ENCODE assay signal across 20 mouse cellular contexts in the genomic region with DNA sequence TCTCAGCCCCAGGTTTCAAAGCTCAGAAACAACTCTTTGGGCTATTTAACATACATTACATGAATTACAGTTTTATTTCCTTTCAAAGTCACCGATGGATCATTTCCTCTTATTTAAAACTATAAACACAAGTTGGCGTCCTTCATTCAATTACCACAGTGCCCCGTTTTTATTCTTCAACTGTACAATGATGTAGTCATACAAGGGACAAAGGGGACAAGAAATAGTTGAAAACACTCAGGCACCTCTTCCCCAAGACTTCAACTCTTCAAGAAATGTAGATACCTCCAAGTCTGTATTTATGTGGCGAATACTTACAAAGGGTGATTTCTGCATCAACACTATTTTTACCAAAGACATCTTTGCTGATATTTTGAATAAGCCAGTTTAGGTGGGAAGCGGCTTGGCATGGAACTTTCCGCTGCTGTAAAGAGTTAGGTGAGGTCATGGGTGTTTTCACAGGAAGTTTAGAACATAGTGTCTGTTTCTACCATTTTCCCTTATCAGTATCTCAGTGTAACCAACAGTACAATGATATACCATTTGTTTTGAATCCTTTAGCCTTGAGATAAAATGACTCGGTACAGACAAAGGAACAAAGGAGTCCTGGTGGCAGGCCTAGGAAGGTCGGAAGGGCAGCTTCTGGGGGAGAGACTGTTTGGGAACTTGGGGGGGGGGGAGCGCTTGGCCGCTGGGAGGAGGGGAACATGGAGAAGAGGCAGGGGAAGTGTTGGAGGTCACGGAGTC.
DNase-seq lines count a peak whose midpoint lies in the region; ATAC-seq and TF ChIP-seq lines count a peak whose summit lies in the region.
"Had no signal": no experiment of that assay in that cellular context is flagged by ENCODE, and none has a peak within 500 bp of the region (broad histone marks: within the 10 kb centered on the region; RNA-seq: fewer than 3 reads in every experiment).

No protein-coding gene starts in this region.

- H3K9ac ChIP-seq in heart, embryonic 16.5 days (ENCODE audit: low read length) = no peak overlapping the region
- H3K9ac ChIP-seq: embryonic facial prominence, embryonic 15.5 days; limb, embryonic 13.5 days; midbrain, embryonic 13.5 days had no signal

- WGBS in heart, embryonic 16.5 days = 62% methylated on average over 11 of the region's 11 CpGs
- 87% methylated on average over 10 of the region's 11 CpGs for WGBS in thymus, adult 2 months

- H3K36me3 ChIP-seq in heart, embryonic 16.5 days (ENCODE audit: control insufficient read depth, insufficient read depth) = no peaks in the 10 kb centered on the region
- no peaks in the 10 kb centered on the region for H3K36me3 ChIP-seq in thymus, adult 2 months (ENCODE audit: control insufficient read depth, insufficient read depth, low read length)
- H3K36me3 ChIP-seq: embryonic facial prominence, embryonic 15.5 days; limb, embryonic 13.5 days; midbrain, embryonic 13.5 days had no signal

- no peaks in the 10 kb centered on the region for H3K27me3 ChIP-seq in heart, embryonic 16.5 days (ENCODE audit: control insufficient read depth, insufficient read depth, low read length)
- no peaks in the 10 kb centered on the region for H3K27me3 ChIP-seq in thymus, adult 2 months (ENCODE audit: control insufficient read depth, insufficient read depth, low read length)
- H3K27me3 ChIP-seq: embryonic facial prominence, embryonic 15.5 days; limb, embryonic 13.5 days; midbrain, embryonic 13.5 days; Patski had no signal

- no peak for TF ChIP-seq CTCF in thymus, adult 2 months (IDR thresholded peaks at IDR 0.05; ENCODE audit: borderline replicate concordance, control insufficient read depth, extremely low read depth, insufficient read depth, low read length, poor library complexity)

- peak overlapping the region; percentile 24; the same call in 1 of the 2 replicates for H3K27ac ChIP-seq in heart, embryonic 16.5 days (ENCODE audit: low read length)
- peak overlapping the region; percentile 53; the same call in 1 of the 2 replicates for H3K27ac ChIP-seq in thymus, adult 2 months (ENCODE audit: control insufficient read depth, insufficient read depth, low read length)
- H3K27ac ChIP-seq: embryonic facial prominence, embryonic 15.5 days; kidney, postnatal 0 days; limb, embryonic 13.5 days; macrophage; midbrain, embryonic 13.5 days; stomach, postnatal 0 days had no signal

- TF ChIP-seq POLR2A in thymus, adult 2 months (IDR thresholded peaks at IDR 0.05; ENCODE audit: control insufficient read depth, extremely low read depth, insufficient read depth, low read length, poor library complexity) = no peak

- intact Hi-C loops in heart, postnatal 36 days (cut with DNase I) = no loop called here

- no peak for DNase-seq in heart, postnatal 36 days
- no peak for DNase-seq in thymus, adult 2 months
- DNase-seq in thymus, adult 18-20 months = no peak
- peak; percentile 73 for DNase-seq in induced T-regulatory cell, adult 2 months (ENCODE audit: low read depth)
- no peak for DNase-seq in thymus, postnatal 10 days (ENCODE audit: low spot score in 2 of 2)
- DNase-seq in cerebellum, adult 9-11 months = no peak
- no peak for DNase-seq in adrenal gland, adult 8-10 months
- DNase-seq: adrenal gland, adult 2 months; cerebellum, adult 11-12 months; gastrocnemius, postnatal 36 days; layer of hippocampus, adult 9-11 months had no signal

- no peak overlapping the region for H3K4me3 ChIP-seq in heart, embryonic 16.5 days (ENCODE audit: low read length)
- no peak overlapping the region for H3K4me3 ChIP-seq in thymus, adult 2 months (ENCODE audit: control insufficient read depth, insufficient read depth, low read length)
- H3K4me3 ChIP-seq: embryonic facial prominence, embryonic 15.5 days; limb, embryonic 13.5 days; midbrain, embryonic 13.5 days had no signal

- no peak overlapping the region for H3K4me2 ChIP-seq in heart, embryonic 16.5 days (ENCODE audit: low read depth, low read length)
- H3K4me2 ChIP-seq: embryonic facial prominence, embryonic 15.5 days; limb, embryonic 13.5 days; midbrain, embryonic 13.5 days had no signal

- H3K4me1 ChIP-seq in heart, embryonic 16.5 days (ENCODE audit: control insufficient read depth, insufficient read depth, low read length) = 0 out of 2 replicates have a peak, but pooled peaks cover 2% of the 10 kb centered on the region
- H3K4me1 ChIP-seq in thymus, adult 2 months (replicated peaks; ENCODE audit: control insufficient read depth, insufficient read depth, low read length) = peaks cover 53% of the 10 kb centered on the region

- no peak for ATAC-seq in heart, embryonic 16.5 days (replicated peaks; ENCODE audit: extremely low read depth, insufficient read depth, low FRiP score)
- ATAC-seq: intestine, postnatal 0 days; midbrain, embryonic 13.5 days; Patski had no signal

- H3K9me3 ChIP-seq in heart, embryonic 16.5 days (replicated peaks; ENCODE audit: control insufficient read depth, low read length) = no peaks in the 10 kb centered on the region
- H3K9me3 ChIP-seq: embryonic facial prominence, embryonic 15.5 days; limb, embryonic 13.5 days; midbrain, embryonic 13.5 days had no signal
